Mouse (Mus musculus): ENCODE measurements around the gene Sidt1. TPM values are rescaled to one million over a fixed set of nuclear protein-coding genes. Genes with fewer than 3 reads are reported as not detected.

The Sidt1 gene
- polyA plus RNA-seq, 1 experiment from 2014 or later: 9.8 TPM

DNA sequence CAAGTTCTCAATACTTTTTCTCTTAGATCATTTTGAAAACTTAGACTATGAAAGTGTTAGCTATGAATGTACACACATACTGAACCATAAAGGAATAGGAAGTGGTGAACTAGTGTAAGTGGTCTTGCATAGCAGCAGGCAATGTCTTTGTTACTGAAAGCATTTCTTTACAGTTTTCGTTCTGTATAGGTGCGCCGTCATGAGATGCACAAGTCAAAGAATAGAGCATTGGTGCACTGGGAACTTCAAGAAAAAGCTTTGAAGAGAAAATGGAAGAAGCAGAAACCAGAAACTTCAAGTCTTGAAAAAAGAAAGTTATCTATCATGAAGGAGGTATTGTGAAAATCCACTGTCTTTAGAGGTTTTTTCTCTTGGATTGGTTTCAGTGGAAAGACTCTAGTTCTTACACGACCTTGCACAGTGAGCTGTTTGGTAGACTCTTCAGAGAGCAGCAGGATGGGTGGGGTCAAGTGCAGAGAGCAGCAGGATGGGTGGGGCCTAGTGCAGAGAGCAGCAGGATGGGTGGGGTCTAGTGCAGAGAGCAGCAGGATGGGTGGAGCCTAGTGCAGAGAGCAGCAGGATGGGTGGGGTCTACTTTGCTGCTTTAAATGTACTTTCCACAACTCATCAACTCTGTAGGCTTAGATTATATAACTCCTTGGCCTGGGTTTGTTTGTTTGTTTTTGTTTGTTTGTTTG, 24.7 kb upstream of the Sidt1 start:
- peak; percentile 83 for ATAC-seq (ENCODE audit: low FRiP score, low TSS enrichment)
- Histone ChIP-seq H3K36me3 (ENCODE audit: control insufficient read depth, insufficient read depth, low read length) (no peaks in the 10 kb centered on the region), H3K4me2 (replicated peaks; ENCODE audit: low read depth) (no peak overlapping the region), H3K27me3 (ENCODE audit: control insufficient read depth, insufficient read depth, low read length) (no peaks in the 10 kb centered on the region), H3K27ac (replicated peaks) (no peak overlapping the region), H3K4me1 (replicated peaks; ENCODE audit: control insufficient read depth, insufficient read depth) (no peaks in the 10 kb centered on the region), H3K4me3 (ENCODE audit: low read depth, low read length) (no peak overlapping the region), H3K9ac (ENCODE audit: low read length) (no peak overlapping the region), H3K9me3 (ENCODE audit: control insufficient read depth, low read length) (no peaks in the 10 kb centered on the region)
- WGBS: 75% methylated on average over 4 of the region's 4 CpGs
- DNase-seq (ENCODE audit: low spot score): peak; percentile 70
- TF ChIP-seq EP300 (optimal IDR thresholded peaks at IDR 0.05) (no peak), CTCF (IDR thresholded peaks at IDR 0.05; ENCODE audit: low read depth) (no peak)

DNA sequence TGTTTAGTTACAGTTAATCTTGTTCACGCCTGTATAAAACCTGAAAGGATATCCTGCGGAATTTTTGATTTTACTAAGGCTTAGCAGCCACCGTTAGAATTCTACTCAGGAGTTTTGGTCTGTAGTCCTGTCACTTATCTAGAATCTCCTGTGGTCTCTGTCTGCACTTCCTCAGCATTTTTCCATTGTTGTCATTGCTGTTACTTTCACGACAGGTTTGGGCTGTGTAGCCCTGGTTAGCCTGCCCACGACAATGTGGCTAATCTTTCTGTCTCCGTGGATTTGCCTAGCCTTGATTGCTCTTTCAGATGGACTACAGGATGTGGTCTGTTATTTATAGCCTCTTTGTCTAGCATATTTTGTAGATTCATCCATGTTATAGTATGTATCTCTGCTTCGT, 23.3 kb upstream of the Sidt1 start:
- no peaks in the 10 kb centered on the region for H3K27me3 ChIP-seq (ENCODE audit: control insufficient read depth, insufficient read depth, low read length)
- H3K4me3 ChIP-seq (ENCODE audit: low read depth, low read length): no peak overlapping the region
- ATAC-seq (ENCODE audit: low FRiP score, low TSS enrichment) (no peak), DNase-seq (ENCODE audit: low spot score) (no peak)
- no peaks in the 10 kb centered on the region for H3K4me1 ChIP-seq (replicated peaks; ENCODE audit: control insufficient read depth, insufficient read depth)
- no peak overlapping the region for H3K9ac ChIP-seq (ENCODE audit: low read length)
- 62% methylated on average over 7 of the region's 7 CpGs for WGBS
- H3K4me2 ChIP-seq (replicated peaks; ENCODE audit: low read depth): no peak overlapping the region
- H3K36me3 ChIP-seq (ENCODE audit: control insufficient read depth, insufficient read depth, low read length): no peaks in the 10 kb centered on the region
- H3K9me3 ChIP-seq (ENCODE audit: control insufficient read depth, low read length): no peaks in the 10 kb centered on the region
- TF ChIP-seq CTCF (IDR thresholded peaks at IDR 0.05; ENCODE audit: low read depth): no peak
- no peak for TF ChIP-seq EP300 (optimal IDR thresholded peaks at IDR 0.05)
- H3K27ac ChIP-seq (replicated peaks): no peak overlapping the region

GRCm38 (mm10) chr16:44349801-44350397, 16.9 kb upstream of the Sidt1 start:
- no peaks in the 10 kb centered on the region for H3K9me3 ChIP-seq (ENCODE audit: control insufficient read depth, low read length)
- DNase-seq (ENCODE audit: low spot score): no peak
- H3K4me3 ChIP-seq (ENCODE audit: low read depth, low read length): no peak overlapping the region
- H3K27ac ChIP-seq (replicated peaks): no peak overlapping the region
- H3K4me1 ChIP-seq (replicated peaks; ENCODE audit: control insufficient read depth, insufficient read depth): no peaks in the 10 kb centered on the region
- H3K9ac ChIP-seq (ENCODE audit: low read length): no peak overlapping the region
- 86% methylated on average over 4 of the region's 4 CpGs for WGBS
- no peak for TF ChIP-seq EP300 (optimal IDR thresholded peaks at IDR 0.05)
- no peak for TF ChIP-seq CTCF (IDR thresholded peaks at IDR 0.05; ENCODE audit: low read depth)
- no peak overlapping the region for H3K4me2 ChIP-seq (replicated peaks; ENCODE audit: low read depth)
- no peak for ATAC-seq (ENCODE audit: low FRiP score, low TSS enrichment)
- H3K27me3 ChIP-seq (ENCODE audit: control insufficient read depth, insufficient read depth, low read length): no peaks in the 10 kb centered on the region
- no peaks in the 10 kb centered on the region for H3K36me3 ChIP-seq (ENCODE audit: control insufficient read depth, insufficient read depth, low read length)

GRCm38 (mm10) chr16:44347071-44347901, 14.3 kb upstream of the Sidt1 start, which contains the start of gene Spice1:
Gene Spice1, plus strand, starts transcription at chr16:44347121.
- peak within 1 kb of the TSS; percentile 80 for H3K4me3 ChIP-seq (ENCODE audit: low read depth, low read length)
- DNase-seq (ENCODE audit: low spot score): peak; percentile 96
- H3K4me2 ChIP-seq (replicated peaks; ENCODE audit: low read depth): peak within 1 kb of the TSS; percentile 63
- peak within 1 kb of the TSS; percentile 79 for H3K9ac ChIP-seq (ENCODE audit: low read length)
- H3K27ac ChIP-seq (replicated peaks): peak within 1 kb of the TSS; percentile 97
- no peaks in the 10 kb centered on the region for H3K27me3 ChIP-seq (ENCODE audit: control insufficient read depth, insufficient read depth, low read length)
- H3K4me1 ChIP-seq (replicated peaks; ENCODE audit: control insufficient read depth, insufficient read depth): no peaks in the 10 kb centered on the region
- WGBS: under 1% methylated on average over 67 of the region's 67 CpGs
- peak; percentile 98 for ATAC-seq (ENCODE audit: low FRiP score, low TSS enrichment)
- H3K9me3 ChIP-seq (ENCODE audit: control insufficient read depth, low read length): no peaks in the 10 kb centered on the region
- TF ChIP-seq CTCF (IDR thresholded peaks at IDR 0.05; ENCODE audit: low read depth) (peak; percentile 71), EP300 (optimal IDR thresholded peaks at IDR 0.05) (no peak)
- no peaks in the 10 kb centered on the region for H3K36me3 ChIP-seq (ENCODE audit: control insufficient read depth, insufficient read depth, low read length)

- H3K4me1 ChIP-seq (replicated peaks; ENCODE audit: control insufficient read depth, insufficient read depth): no peaks in the 10 kb centered on the region
- TF ChIP-seq CTCF (IDR thresholded peaks at IDR 0.05; ENCODE audit: low read depth) (no peak), EP300 (optimal IDR thresholded peaks at IDR 0.05) (no peak)
- no peaks in the 10 kb centered on the region for H3K27me3 ChIP-seq (ENCODE audit: control insufficient read depth, insufficient read depth, low read length)
- no peak for DNase-seq (ENCODE audit: low spot score)
- no peaks in the 10 kb centered on the region for H3K36me3 ChIP-seq (ENCODE audit: control insufficient read depth, insufficient read depth, low read length)
- no peak overlapping the region for H3K4me3 ChIP-seq (ENCODE audit: low read depth, low read length)
- H3K9me3 ChIP-seq (ENCODE audit: control insufficient read depth, low read length): no peaks in the 10 kb centered on the region
- no peak overlapping the region for H3K4me2 ChIP-seq (replicated peaks; ENCODE audit: low read depth)
- no peak overlapping the region for H3K9ac ChIP-seq (ENCODE audit: low read length)
- ATAC-seq (ENCODE audit: low FRiP score, low TSS enrichment): no peak
- H3K27ac ChIP-seq (replicated peaks): no peak overlapping the region
Measured at GRCm38 (mm10) chr16:44337541-44337940, 4.5 kb upstream of the Sidt1 start.
